In genomic region chr4:99766753-99767152, GRCm38 (mm10) we compare ENCODE assay signal across 9 mouse cellular contexts. TPM values are rescaled to one million over a fixed set of nuclear protein-coding genes. Genes with fewer than 3 reads are reported as not detected.
A peak's percentile ranks its signal among the peaks of the same experiment; 100 is the strongest.
DNase-seq lines count a peak whose midpoint lies in the region; TF ChIP-seq lines count a peak whose summit lies in the region.
"Had no signal": no experiment of that assay in that cellular context is flagged by ENCODE, and none has a peak within 500 bp of the region (broad histone marks: within the 10 kb centered on the region; RNA-seq: fewer than 3 reads in every experiment).

No protein-coding gene starts in this region.

- DNase-seq in layer of hippocampus, adult 2 months (ENCODE audit: low spot score in 2 of 2), result no peak
- DNase-seq in layer of hippocampus, postnatal 25 days (ENCODE audit: extremely low spot score in 1 of 2, low spot score in 1 of 2), result no peak
- peak; percentile 20 for DNase-seq in adipocyte (ENCODE audit: low spot score)
- DNase-seq in gastrocnemius, adult 2 months, result no peak
- peak; percentile 34 for DNase-seq in lung, postnatal 14 days
- no peak for DNase-seq in right cerebral cortex, postnatal 14 days
- no peak for DNase-seq in thymus, postnatal 4 days

- H3K27ac ChIP-seq in layer of hippocampus, adult 2 months, result no peak overlapping the region
- H3K27ac ChIP-seq in gastrocnemius, adult 2 months, result no peak overlapping the region
- H3K27ac ChIP-seq: embryonic facial prominence, embryonic 15.5 days; limb, embryonic 15.5 days had no signal

- TF ChIP-seq CTCF in layer of hippocampus, adult 2 months (conservative IDR thresholded peaks at IDR 0.05), result peak; percentile 73
- peak; percentile 62 for TF ChIP-seq CTCF in gastrocnemius, adult 2 months (IDR thresholded peaks at IDR 0.05)

- H3K4me3 ChIP-seq in layer of hippocampus, adult 2 months, result no peak overlapping the region
- no peak overlapping the region for H3K4me3 ChIP-seq in gastrocnemius, adult 2 months
- H3K4me3 ChIP-seq: embryonic facial prominence, embryonic 15.5 days; limb, embryonic 15.5 days had no signal

- intact Hi-C loops in gastrocnemius, adult 2 months (cut with DNase I), result loop anchor here (5.0 kb wide), 1 partner anchor 104 kb away; no protein-coding TSS in a partner anchor

RNA-seq across cellular contexts. Expression of gene Alg6, which starts 51.3 kb away (rescaled TPM):
- total RNA-seq in layer of hippocampus, adult 2 months (2021), result 10 to 100 TPM; 12.5 TPM
- 10 to 100 TPM; 10.1 to 13.3 TPM for total RNA-seq in layer of hippocampus, postnatal 25 days (2021)
- total RNA-seq in gastrocnemius, adult 2 months (2021), result 1 to 10 TPM; 5.4 to 6.8 TPM

Comparison
In these comparisons a context has a peak if more than half of its experiments do, and no peak if none do; other contexts are left out.
1. DNase-seq: peak in adipocyte (single experiment) and lung, postnatal 14 days (single experiment); none in layer of hippocampus, adult 2 months (0 of 2), layer of hippocampus, postnatal 25 days (0 of 2), gastrocnemius, adult 2 months (single experiment), right cerebral cortex, postnatal 14 days (single experiment) and thymus, postnatal 4 days (single experiment).